Mouse (Mus musculus) MEL (cell line): Measurements from ENCODE around the gene Sgk1. TPM values are rescaled to one million over a fixed set of nuclear protein-coding genes. Genes with fewer than 3 reads are reported as not detected.

Source experiments
- DNase-seq: peaks from one replicate; pipeline ENCODE4 v3.0.0; 2011; ENCODE audit warnings: low read depth, low spot score
- H3K27ac ChIP-seq: 2 replicates; pipeline ENCODE4 v1.5.1; 2012; ENCODE audit warnings: low read depth, mild to moderate bottlenecking, control low read depth, low read length, moderate library complexity; ENCODE audit not compliant: control insufficient read depth
- H3K27me3 ChIP-seq, 2 experiments: fragments of 150-350 bp in 1 of 2; sonication (generic) in 1 of 2; 2 replicates each; pipeline ENCODE4 v1.6.1; 2012; ENCODE audit warnings: low read length in 2 of 2, mild to moderate bottlenecking in 2 of 2, improper control_type of control experiment in 1 of 2, moderate library complexity in 1 of 2; ENCODE audit not compliant: insufficient read depth in 2 of 2, control insufficient read depth in 1 of 2
- H3K36me3 ChIP-seq, 2 experiments: 2 replicates each; pipeline ENCODE4 v1.6.1; 2012 to 2014; ENCODE audit warnings: low read length in 2 of 2, improper control_type of control experiment in 1 of 2, inconsistent platforms in 1 of 2, mild to moderate bottlenecking in 1 of 2; ENCODE audit not compliant: insufficient read depth in 2 of 2, control insufficient read depth in 1 of 2
- H3K4me1 ChIP-seq, 2 experiments: fragments of 150-350 bp in 1 of 2; sonication (generic) in 1 of 2; 2 replicates each; pipeline ENCODE4 v1.6.1; 2012; ENCODE audit warnings: low read length in 2 of 2, improper control_type of control experiment in 1 of 2, mild to moderate bottlenecking in 1 of 2; ENCODE audit not compliant: insufficient read depth in 2 of 2, control insufficient read depth in 1 of 2
- H3K4me3 ChIP-seq, 2 experiments: fragments of 150-350 bp in 1 of 2; sonication (generic) in 1 of 2; 2 replicates each; pipeline ENCODE4 v1.5.1; 2012; ENCODE audit warnings: low read depth in 2 of 2, low read length in 2 of 2, mild to moderate bottlenecking in 2 of 2, moderate library complexity in 2 of 2, control low read depth in 1 of 2, improper control_type of control experiment in 1 of 2; ENCODE audit not compliant: control insufficient read depth in 1 of 2, insufficient read depth in 1 of 2
- H3K79me2 ChIP-seq: 2 replicates; pipeline ENCODE4 v1.6.1; 2012; ENCODE audit warnings: mild to moderate bottlenecking, low read length, moderate library complexity; ENCODE audit not compliant: control insufficient read depth, poor library complexity, insufficient read depth
- H3K9ac ChIP-seq: 2 replicates; pipeline ENCODE4 v1.6.1; 2012; ENCODE audit warnings: low read depth, mild to moderate bottlenecking, control low read depth, low read length, moderate library complexity; ENCODE audit not compliant: control insufficient read depth, poor library complexity, severe bottlenecking
- H3K9me3 ChIP-seq: fragments of 150-350 bp; sonication (generic); replicated peaks from 2 replicates; pipeline ENCODE4 v1.6.1; 2012; ENCODE audit warnings: mild to moderate bottlenecking, low read length, improper control_type of control experiment, moderate library complexity; ENCODE audit not compliant: insufficient read depth
- CHD2 ChIP-seq: IDR thresholded peaks from 2 replicates; pipeline ENCODE4 v1.6.1; 2011; ENCODE audit warnings: low read length, improper control_type of control experiment
- CTCF ChIP-seq, 3 experiments: IDR thresholded peaks in 2 of 3; conservative IDR thresholded peaks in 1 of 3; 2 replicates each; pipeline ENCODE4 v1.5.1; 2011 to 2012; ENCODE audit warnings: low read length in 3 of 3, low read depth in 2 of 3, mild to moderate bottlenecking in 2 of 3, improper control_type of control experiment in 1 of 3, inconsistent platforms in 1 of 3, mixed read lengths in 1 of 3, moderate library complexity in 1 of 3; ENCODE audit not compliant: control insufficient read depth in 1 of 3, insufficient read depth in 1 of 3, poor library complexity in 1 of 3, severe bottlenecking in 1 of 3
- ELF1 ChIP-seq: IDR thresholded peaks from 2 replicates; pipeline ENCODE4 v1.6.1; 2014; ENCODE audit warnings: low read depth, mild to moderate bottlenecking, inconsistent platforms, low read length, improper control_type of control experiment, moderate library complexity
- HCFC1 ChIP-seq: IDR thresholded peaks from 2 replicates; pipeline ENCODE4 v1.6.1; 2012; ENCODE audit warnings: low read depth, mild to moderate bottlenecking, inconsistent platforms, low read length, improper control_type of control experiment, moderate library complexity
- JUND ChIP-seq: IDR thresholded peaks from 2 replicates; pipeline ENCODE4 v1.6.1; 2011; ENCODE audit warnings: low read depth, mild to moderate bottlenecking, improper control_type of control experiment, low read length
- KAT2A ChIP-seq: conservative IDR thresholded peaks from 2 replicates; pipeline ENCODE4 v1.6.1; 2012; ENCODE audit warnings: low read depth, low read length, improper control_type of control experiment, inconsistent platforms
- MAFK ChIP-seq: IDR thresholded peaks from 2 replicates; pipeline ENCODE4 v1.6.1; 2011; ENCODE audit warnings: low read depth, mild to moderate bottlenecking, low read length, improper control_type of control experiment, borderline replicate concordance
- MAX ChIP-seq: IDR thresholded peaks from 2 replicates; pipeline ENCODE4 v1.6.1; 2011; ENCODE audit warnings: low read length, improper control_type of control experiment
- MAZ ChIP-seq: IDR thresholded peaks from 2 replicates; pipeline ENCODE4 v1.6.1; 2012; ENCODE audit warnings: low read depth, mild to moderate bottlenecking, inconsistent platforms, low read length, improper control_type of control experiment
- MXI1 ChIP-seq: IDR thresholded peaks from 2 replicates; pipeline ENCODE4 v1.6.1; 2011; ENCODE audit warnings: mild to moderate bottlenecking, low read depth, low read length, improper control_type of control experiment
- MYB ChIP-seq: IDR thresholded peaks from 2 replicates; pipeline ENCODE4 v1.6.1; 2011; ENCODE audit warnings: mild to moderate bottlenecking, low read depth, low read length, improper control_type of control experiment
- MYC ChIP-seq: IDR thresholded peaks from 2 replicates; pipeline ENCODE4 v1.6.1; 2011; ENCODE audit warnings: low read depth, mild to moderate bottlenecking, low read length, improper control_type of control experiment, moderate library complexity
- NRF1 ChIP-seq: IDR thresholded peaks from 2 replicates; pipeline ENCODE4 v1.6.1; 2014; ENCODE audit warnings: low read depth, mild to moderate bottlenecking, inconsistent platforms, low read length, improper control_type of control experiment, moderate library complexity; ENCODE audit not compliant: poor library complexity, insufficient read depth, severe bottlenecking
- POLR2A ChIP-seq, 2 experiments: IDR thresholded peaks; 2 replicates each; pipeline ENCODE4 v1.6.1; 2011 to 2012; ENCODE audit warnings: low read length in 2 of 2, mild to moderate bottlenecking in 2 of 2, control low read depth in 1 of 2, improper control_type of control experiment in 1 of 2, low read depth in 1 of 2, moderate library complexity in 1 of 2; ENCODE audit not compliant: control insufficient read depth in 1 of 2, insufficient read depth in 1 of 2, poor library complexity in 1 of 2
- POLR2AphosphoS2 ChIP-seq: IDR thresholded peaks from 2 replicates; pipeline ENCODE4 v1.6.1; 2011; ENCODE audit warnings: low read length, improper control_type of control experiment
- POLR2AphosphoS5 ChIP-seq: IDR thresholded peaks from 2 replicates; pipeline ENCODE4 v1.6.1; 2012; ENCODE audit warnings: low read depth, borderline replicate concordance, mild to moderate bottlenecking, inconsistent platforms, low read length, moderate library complexity, mixed read lengths
- RAD21 ChIP-seq: IDR thresholded peaks from 2 replicates; pipeline ENCODE4 v1.6.1; 2011; ENCODE audit warnings: mild to moderate bottlenecking, low read depth, low read length, improper control_type of control experiment
- RCOR1 ChIP-seq: IDR thresholded peaks from 2 replicates; pipeline ENCODE4 v1.6.1; 2012; ENCODE audit warnings: low read depth, mild to moderate bottlenecking, inconsistent platforms, low read length, improper control_type of control experiment
- SIN3A ChIP-seq: IDR thresholded peaks from 2 replicates; pipeline ENCODE4 v1.6.1; 2012; ENCODE audit warnings: low read length, improper control_type of control experiment, inconsistent platforms
- SMC3 ChIP-seq: IDR thresholded peaks from 2 replicates; pipeline ENCODE4 v1.6.1; 2011; ENCODE audit warnings: low read depth, low read length, improper control_type of control experiment
- TAL1 ChIP-seq: IDR thresholded peaks from 2 replicates; pipeline ENCODE4 v1.6.1; 2012; ENCODE audit warnings: mild to moderate bottlenecking, inconsistent platforms, low read length, moderate library complexity, mixed read lengths
- TBP ChIP-seq: IDR thresholded peaks from 2 replicates; pipeline ENCODE4 v1.8.0; 2011; ENCODE audit warnings: low read depth, low read length, improper control_type of control experiment
- USF1 ChIP-seq: IDR thresholded peaks from 2 replicates; pipeline ENCODE4 v1.6.1; 2014; ENCODE audit warnings: low read depth, mild to moderate bottlenecking, inconsistent platforms, low read length, improper control_type of control experiment, moderate library complexity
- USF2 ChIP-seq, 2 experiments: IDR thresholded peaks; 2 replicates each; pipeline ENCODE4 v1.6.1; 2011 to 2012; ENCODE audit warnings: improper control_type of control experiment in 2 of 2, low read length in 2 of 2, borderline replicate concordance in 1 of 2, inconsistent platforms in 1 of 2, low read depth in 1 of 2, mild to moderate bottlenecking in 1 of 2; ENCODE audit not compliant: insufficient read depth in 1 of 2
- ZC3H11A ChIP-seq: IDR thresholded peaks from 2 replicates; pipeline ENCODE4 v1.6.1; 2012; ENCODE audit warnings: low read depth, mild to moderate bottlenecking, inconsistent platforms, low read length, improper control_type of control experiment
- ZKSCAN1 ChIP-seq: IDR thresholded peaks from 2 replicates; pipeline ENCODE4 v1.6.1; 2012; ENCODE audit warnings: low read depth, mild to moderate bottlenecking, inconsistent platforms, low read length, improper control_type of control experiment, moderate library complexity
- ZNF384 ChIP-seq: IDR thresholded peaks from 2 replicates; pipeline ENCODE4 v1.6.1; 2012; ENCODE audit warnings: low read depth, mild to moderate bottlenecking, inconsistent platforms, low read length, improper control_type of control experiment
- polyA plus RNA-seq, 2 experiments: library from polyadenylated mRNA; stranded (reverse) in 1 of 2; unstranded in 1 of 2; fragments of >175 nt in 1 of 2; fragments of >200 nt in 1 of 2; gene quantifications; 2 replicates each; pipeline versions ENCODE4 v1.2.1 to v1.2.4; 2012; ENCODE audit warnings: low replicate concordance in 2 of 2, low read depth in 1 of 2; ENCODE audit not compliant: insufficient read length in 2 of 2, insufficient read depth in 1 of 2, missing spikeins in 1 of 2
- total RNA-seq: library from RNA; depleted of rRNA; stranded (reverse); fragments of 300-350 nt; gene quantifications from 2 replicates; pipeline ENCODE4 v1.2.3, GENCODE M21; 2012

The Sgk1 gene
- total and polyA plus RNA-seq, 3 experiments, result 1.6 to 3.2 TPM; not detected in 1

GRCm38 (mm10) chr10:21995221-21995620, 113.2 kb downstream of the Sgk1 start (continued):
- peak; percentile 25; the same call in 1 of the 2 replicates for TF ChIP-seq MAZ

- H3K27me3 ChIP-seq, result peaks cover 2 to 7% of the 10 kb centered on the region in 2 experiments; a peak in 3 of 4 replicates
- peak overlapping the region; percentile 57 to 87 for H3K4me3 ChIP-seq
- no peak overlapping the region for H3K27ac ChIP-seq
- peak; percentile 84 for DNase-seq
- H3K36me3 ChIP-seq, result peaks cover 0 to 4% of the 10 kb centered on the region in 2 experiments; a peak in 1 of 4 replicates
- H3K79me2 ChIP-seq, result no peaks in the 10 kb centered on the region
- H3K4me1 ChIP-seq, result no peaks in the 10 kb centered on the region
- no peaks in the 10 kb centered on the region for H3K9me3 ChIP-seq
- H3K9ac ChIP-seq, result peak overlapping the region; percentile 12
- TF ChIP-seq MYB (no peak), NRF1 (no peak), RCOR1 (peak; percentile 40; the same call in 1 of the 2 replicates), ZNF384 (no peak), JUND (no peak), HCFC1 (no peak), MXI1 (peak; percentile 36; the same call in 1 of the 2 replicates), CHD2 (no peak), ZC3H11A (peak; percentile 88), TAL1 (no peak), SIN3A (0 out of 2 replicates have a peak, but pooled peaks have one; percentile 43), SMC3 (peak; percentile 97), MAFK (no peak), ELF1 (no peak), MAZ (no peak; the same call in 1 of the 2 replicates), CTCF (IDR thresholded peaks at IDR 0.05 in 2 of 3, conservative IDR thresholded peaks at IDR 0.05 in 1 of 3; ENCODE audit: control insufficient read depth in 1 of 3, insufficient read depth in 1 of 3, low read depth in 2 of 3, low read length in 3 of 3, poor library complexity in 1 of 3, severe bottlenecking in 1 of 3) (peak; percentile 75 to 97 (median 88)), RAD21 (peak; percentile 92), USF2 (IDR thresholded peaks at IDR 0.05; ENCODE audit: borderline replicate concordance in 1 of 2, insufficient read depth in 1 of 2, low read depth in 1 of 2, low read length in 2 of 2) (no peak), TBP (no peak), ZKSCAN1 (no peak), POLR2AphosphoS2 (no peak), MAX (no peak), MYC (no peak), KAT2A (no peak), USF1 (no peak), POLR2A (IDR thresholded peaks at IDR 0.05; ENCODE audit: control insufficient read depth in 1 of 2, insufficient read depth in 1 of 2, low read depth in 1 of 2, low read length in 2 of 2, poor library complexity in 1 of 2) (no peak), POLR2AphosphoS5 (no peak)
These were observed 113.8 kb downstream of the Sgk1 start for GRCm38 (mm10) chr10:21995661-21996308.
